Mouse (Mus musculus) CD4-positive, CD25-positive, alpha-beta regulatory T cell, adult 2 months (primary cell): ENCODE data around the gene Foxn3.
A peak's percentile ranks its signal among the peaks of the same experiment; 100 is the strongest.
"Not testable (repeated sequence)": the region's sequence is repeated elsewhere in the genome, so short reads cannot be mapped to it uniquely, and the experiment has no call there.

Experiments
- DNase-seq: peaks from one replicate; pipeline ENCODE4 v3.0.0-alpha.2; 2012; ENCODE audit warnings: low read depth, low spot score

Foxn3 gene

DNA sequence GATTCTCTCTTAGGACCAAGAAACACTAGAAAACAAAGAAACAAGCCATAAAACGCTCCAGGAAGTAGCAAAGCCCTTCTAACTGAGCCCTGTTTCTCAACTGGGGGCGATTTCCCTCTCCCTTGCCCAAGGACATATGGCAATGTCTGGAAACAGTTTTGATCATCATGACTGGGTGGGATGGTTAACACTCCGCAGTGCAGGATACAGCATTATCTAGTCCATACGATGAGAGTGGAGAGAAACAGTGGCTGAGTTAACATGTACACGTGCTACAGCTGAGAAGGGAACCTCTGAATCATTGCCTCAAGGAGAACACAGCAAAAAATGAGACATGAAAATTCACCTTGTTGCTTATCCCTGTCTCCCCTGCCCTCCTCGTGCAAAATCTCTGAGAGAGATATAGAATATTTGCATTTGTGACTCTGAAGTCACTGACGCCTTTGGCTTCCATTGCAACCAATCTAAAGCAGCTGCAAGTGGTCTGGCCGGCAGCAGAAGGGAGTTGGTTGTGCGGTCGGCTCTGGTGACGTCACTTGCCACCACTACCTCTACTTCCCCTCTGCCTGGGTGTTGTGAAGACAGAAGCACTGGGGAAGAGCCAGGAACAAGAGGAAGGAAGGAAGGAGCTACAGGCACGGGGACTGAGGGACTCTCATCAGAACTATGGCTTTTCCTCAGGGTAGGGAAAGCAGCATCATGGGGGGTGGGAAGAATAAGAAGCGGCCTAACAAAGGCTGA, 338.3 kb downstream of the Foxn3 start:
- DNase-seq, result peak; percentile 37

DNA sequence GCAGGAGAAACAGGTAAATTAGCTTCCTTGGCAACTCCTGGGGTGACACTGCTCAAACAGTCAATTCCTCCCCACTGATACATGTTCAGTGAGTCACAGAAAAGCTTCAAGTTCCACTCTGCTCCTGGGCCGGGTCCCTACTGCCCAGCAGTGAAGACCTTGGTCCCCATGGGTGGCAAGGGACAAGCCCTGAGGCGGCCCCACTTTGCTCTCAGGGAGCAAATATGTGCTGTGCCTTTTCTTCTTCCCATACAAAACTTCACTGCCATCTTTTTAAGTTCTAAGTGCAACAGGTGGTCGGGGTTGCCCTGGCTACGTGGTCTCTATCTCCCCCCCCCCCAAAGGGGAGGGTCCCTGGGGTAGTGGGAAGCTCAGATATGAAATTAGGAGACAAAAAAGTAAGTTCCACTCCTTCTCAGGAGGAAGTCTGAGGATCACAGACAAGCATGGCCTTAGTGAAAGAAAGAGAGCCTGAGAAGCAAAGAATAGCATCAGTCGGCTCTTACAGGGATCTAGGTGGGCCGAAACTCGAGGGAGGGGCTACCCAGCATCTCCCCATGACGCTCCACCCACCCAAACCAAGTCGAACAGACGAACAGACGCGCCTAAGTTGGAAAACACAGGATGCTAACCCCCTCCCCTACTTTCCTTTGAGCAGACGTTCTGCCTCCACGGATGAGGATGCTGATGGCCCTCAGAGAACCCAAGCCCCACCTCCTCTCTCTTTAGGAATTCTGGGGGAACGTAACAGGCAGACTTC, 342.1 kb downstream of the Foxn3 start:
- DNase-seq, result no peak

DNA sequence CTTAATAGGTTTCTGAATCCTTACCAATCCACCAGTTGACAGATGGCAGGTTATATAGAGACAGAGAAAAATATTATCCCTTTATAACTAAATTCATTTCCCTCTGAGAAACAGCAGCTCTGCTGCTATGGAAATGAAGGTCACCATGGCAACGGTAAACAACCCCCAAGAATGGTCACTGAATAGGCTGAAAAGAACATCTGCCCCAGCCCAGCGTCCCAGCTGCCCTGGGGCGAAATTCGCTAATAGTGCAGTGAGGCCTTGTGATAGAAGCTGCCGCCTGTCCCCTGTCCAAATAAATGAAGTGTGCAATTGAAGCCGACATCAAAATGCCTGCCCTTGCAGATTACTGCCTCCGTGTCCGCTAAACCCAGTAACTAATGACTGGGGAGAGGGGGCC, 343.0 kb downstream of the Foxn3 start:
- no peak for DNase-seq

DNA sequence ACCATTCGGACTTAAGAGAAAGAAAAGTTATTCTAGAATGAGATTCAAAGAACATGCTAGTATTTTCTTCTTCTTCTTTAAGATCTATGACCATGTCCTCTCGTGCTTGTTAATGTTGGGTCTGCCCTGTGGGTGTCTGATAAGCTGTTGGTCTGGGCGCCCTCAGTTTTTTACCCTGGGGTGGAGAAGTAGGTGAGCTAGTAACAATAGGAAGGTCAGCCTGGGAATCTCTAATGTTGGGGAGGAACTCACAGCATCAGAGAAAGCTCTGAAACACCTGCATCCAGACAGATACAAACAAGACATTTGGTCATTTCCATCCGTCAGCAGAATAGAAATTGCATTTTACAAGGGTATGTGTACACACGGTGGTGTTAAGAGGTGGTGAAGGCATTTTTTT, 343.6 kb downstream of the Foxn3 start:
- no peak for DNase-seq

DNA sequence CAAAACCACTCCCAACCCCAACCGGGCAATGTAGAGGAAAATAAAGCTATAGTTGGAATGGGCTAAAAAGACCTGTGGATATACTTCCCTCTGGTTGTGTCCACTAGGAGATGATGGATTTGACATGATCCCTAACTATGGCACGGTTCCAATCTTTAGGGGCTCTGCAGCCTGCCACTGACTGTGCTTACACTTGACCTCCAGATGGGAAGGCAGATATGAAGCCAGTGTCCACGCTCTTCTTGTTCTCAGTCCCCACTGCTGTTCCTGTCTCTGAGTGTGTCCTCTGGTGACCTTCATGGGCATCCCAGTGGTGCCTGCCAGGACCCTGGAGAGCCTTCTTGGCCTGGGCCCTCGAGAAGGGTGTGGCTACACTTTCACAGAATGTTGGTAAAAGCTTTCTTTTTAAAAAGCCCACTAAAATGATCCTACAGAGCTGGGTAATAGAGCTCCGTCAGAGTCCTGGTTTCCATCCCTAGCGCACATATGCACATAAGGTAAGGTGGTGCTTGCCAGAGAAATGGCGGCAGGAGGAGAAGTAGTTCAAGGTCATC, 346.2 kb downstream of the Foxn3 start:
- no peak for DNase-seq

DNA sequence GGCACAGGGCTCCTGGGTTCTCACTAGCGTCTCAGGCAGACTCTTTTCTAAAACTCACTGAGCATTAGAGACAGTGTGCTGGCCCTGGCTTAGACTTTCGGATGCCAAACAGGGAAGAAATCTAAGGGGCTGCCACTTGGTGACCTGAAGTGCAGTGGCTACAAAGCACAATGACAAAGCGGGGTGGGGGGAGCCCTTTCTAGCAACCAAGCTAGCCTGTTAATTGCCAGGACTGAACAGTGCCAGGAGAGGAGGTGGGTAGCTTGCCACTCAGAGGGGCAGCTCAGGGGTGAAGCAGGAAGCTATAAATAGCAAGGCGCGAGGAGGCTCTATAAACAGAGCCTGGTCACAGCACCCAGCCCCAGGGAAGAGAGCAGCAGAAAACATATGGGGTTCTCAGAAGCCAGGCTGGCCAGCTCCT, 347.0 kb downstream of the Foxn3 start:
- no peak for DNase-seq

DNA sequence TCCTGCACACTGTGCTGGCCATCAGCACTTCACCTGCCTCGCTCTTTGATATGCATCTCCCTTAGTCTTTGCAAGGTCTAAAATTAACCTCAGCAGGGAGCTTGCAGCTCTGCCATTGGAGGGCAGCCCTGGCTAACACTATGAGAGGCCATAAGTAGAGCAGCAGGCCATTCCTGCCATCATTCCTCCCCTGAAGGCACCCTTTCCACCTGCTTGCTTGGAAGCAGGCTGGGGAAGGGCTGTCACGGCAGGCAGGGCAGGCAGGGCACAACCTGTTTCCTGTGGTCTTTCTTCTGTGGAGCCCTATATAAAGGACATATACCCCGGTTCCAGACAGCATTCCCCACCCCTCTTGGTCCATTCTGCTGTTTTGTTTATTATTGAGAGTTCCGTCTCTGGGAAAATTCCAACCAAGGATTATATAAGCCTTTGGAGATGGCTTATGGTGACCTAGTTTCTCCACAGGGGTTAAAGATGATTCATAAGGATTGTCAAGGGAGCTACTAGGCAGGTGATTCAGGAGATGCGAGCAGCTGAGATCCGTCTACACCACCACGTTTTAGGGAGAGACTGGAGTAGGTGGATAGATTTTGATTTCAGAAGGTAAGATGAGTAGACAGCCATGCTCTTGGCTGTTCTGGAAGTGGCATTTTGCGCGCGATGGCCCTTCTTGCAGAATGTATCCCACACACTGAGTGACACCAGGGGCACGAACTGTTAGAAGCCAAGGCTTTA, 347.7 kb downstream of the Foxn3 start:
- no peak for DNase-seq

DNA sequence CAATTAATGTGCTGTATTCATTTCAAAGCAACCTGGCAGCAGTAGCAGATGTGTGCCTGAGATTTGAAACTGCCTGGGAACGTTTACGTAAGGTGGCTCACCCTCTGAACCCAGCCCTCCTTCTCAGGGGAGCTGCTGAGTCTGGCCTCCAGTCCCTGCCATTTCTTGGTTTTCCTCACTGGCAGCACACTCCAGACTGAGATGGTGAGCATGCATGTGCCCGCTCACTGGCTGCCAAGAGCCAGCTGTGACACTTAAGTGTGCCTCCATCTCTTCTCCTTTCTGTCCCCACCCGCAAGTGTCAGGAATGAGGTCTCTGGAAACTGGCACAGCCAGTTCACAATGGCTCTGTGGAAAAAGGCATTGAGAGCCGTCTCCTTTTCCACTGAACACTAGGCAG, 349.3 kb downstream of the Foxn3 start:
- no peak for DNase-seq

DNA sequence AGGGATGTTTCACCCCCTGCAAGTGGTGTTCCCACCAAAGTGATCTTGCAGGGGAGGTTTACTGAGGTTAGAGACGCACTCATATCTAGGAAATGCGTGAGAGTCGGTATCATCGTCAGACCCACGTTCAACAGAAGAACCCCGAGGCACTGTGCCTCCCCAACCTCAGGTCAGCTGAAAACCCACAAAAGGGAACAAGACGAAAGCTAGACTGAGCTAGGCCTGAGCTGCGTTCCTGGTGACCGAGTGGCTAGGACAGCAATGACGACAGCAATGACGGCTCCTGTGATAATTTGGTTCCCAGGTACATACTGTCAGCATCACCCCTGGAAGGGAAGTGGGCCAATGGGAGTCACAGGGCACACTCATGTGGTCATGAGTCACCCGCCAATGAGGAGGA, 350.2 kb downstream of the Foxn3 start:
- no peak for DNase-seq

DNA sequence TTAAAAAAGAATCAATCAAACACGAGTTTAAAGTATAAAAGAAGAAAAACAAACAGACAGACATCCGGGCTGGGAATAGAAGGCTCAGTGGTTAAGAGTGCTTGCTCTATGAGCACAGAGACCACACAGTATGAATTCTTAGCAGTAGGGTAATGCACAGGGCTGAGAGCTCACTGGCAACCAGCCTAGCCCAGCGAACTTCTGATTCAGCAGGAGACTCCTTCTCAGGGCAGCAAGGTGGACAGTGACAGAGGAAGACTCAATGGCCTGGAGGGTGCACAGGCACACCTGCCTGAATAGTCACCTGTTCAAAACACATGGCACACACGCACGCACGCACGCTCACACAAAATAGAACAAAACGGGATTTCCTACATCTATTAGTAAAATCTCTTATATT, 353.6 kb downstream of the Foxn3 start:
- DNase-seq, result no peak

DNA sequence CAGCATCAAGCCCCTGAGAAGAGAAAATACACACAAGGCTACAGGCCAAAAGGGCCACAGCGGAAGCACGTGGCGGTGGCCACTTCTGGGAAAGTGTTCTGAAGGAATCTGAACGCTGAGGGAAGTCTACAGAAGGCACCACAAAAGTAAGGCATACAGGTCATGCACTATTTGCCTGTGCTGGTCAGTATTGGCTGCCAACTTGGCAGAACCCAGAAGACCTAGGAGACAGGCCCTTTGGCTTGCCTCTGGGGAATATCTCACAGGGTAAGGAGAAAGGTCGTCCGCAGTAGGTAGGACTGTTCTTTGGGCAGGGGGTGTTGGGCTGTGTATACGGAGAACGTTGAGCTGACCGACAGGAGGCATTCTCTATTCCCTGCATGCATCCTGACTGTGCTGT, 355.1 kb downstream of the Foxn3 start:
- DNase-seq, result no peak

DNA sequence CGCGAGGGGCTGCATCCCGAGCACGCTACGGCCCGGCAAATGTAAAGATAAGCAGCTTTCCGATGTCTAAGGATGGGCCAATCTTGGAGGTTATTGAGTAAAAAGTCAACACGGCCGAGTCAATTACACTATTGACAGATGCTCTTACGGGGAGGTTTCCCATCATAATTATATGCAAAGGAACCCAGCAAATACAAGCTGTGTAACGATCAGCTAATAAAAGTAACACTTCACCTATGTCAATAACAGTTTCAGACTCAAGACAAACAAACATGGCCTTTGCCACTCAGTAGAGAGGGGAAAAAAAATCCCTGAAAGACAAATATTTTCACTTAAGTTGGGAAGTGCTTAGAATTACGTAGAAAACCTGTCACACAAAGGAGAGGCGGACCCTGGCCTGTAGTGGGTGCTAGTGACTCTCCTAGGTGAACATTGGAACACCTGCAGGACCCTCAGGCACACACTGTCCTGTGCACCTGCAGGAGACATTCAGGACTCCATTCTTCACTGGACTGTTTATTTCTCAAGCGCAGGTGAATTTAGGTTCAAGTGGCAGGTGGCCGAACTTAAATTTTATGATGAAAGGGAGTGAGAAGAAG, 356.3 kb downstream of the Foxn3 start:
- DNase-seq, result no peak

DNA sequence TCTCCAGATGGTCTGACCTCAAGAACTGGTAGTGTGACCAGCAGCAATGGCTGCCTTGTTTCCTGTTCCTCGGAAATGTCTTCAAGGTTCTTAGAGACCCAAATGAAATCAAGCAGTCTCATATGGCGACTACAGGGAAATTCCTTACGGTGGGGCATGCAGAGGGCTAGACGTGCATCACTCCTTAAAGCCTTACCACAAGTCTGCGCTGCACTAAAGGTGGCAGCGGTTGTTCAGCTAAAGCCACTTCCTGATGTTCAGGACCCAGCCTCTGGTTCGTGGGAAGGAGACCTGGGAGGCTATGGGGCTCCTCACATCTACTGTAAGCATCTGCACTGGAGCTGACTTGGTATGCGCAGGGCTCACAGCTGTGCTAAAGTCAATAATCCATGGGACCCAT, 357.6 kb downstream of the Foxn3 start:
- peak; percentile 41 for DNase-seq

DNA sequence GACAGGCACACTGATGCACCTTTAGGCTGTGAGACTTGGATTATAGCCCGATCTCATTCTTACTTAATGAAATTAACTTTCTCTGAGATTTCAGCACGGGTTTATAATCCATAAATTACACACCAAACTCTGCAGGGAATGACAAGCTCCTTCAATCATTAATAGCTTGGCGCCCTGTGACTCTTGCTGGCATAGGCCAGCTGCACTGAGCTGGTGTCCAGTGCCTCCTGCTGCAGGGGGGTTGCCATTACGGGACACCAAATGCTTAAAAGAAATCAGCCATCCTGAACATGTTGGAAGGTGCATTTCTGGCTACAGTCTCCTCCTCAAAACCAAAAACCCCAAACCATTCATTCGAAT, 364.3 kb downstream of the Foxn3 start:
- DNase-seq, result no peak

DNA sequence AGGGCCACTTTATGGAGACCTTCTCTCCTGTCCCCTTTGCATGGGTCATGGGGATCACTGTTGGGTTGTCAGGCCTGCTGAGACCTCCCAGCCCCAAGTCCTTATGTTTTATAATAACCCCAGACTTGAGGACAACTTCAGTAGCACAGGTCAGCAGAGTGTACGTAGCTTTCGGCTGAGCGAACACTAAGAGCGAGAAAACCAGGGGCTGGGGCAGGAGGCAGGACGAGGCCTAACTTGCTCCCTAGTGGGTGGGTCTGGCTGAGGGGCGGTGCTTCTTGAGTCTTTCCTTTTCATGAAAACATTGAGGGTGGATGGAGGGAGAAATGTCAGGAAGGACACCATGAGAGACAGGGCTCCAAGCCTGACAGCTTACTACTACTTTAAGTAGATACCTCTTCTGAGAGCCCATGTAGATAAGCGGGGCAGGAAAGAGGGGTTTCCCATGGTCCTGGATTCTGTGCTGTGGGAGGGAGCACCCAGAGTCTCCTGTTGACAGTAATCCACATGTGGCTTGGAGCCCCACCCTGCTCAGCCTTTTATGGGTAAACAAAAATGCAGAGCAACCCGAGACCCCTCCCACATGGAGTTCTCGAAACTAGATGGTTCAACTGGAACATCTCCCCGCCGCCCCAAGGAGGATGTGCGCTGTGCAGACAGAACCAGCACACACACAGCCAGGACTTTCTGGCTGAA, 364.8 kb downstream of the Foxn3 start:
- DNase-seq, result no peak

DNA sequence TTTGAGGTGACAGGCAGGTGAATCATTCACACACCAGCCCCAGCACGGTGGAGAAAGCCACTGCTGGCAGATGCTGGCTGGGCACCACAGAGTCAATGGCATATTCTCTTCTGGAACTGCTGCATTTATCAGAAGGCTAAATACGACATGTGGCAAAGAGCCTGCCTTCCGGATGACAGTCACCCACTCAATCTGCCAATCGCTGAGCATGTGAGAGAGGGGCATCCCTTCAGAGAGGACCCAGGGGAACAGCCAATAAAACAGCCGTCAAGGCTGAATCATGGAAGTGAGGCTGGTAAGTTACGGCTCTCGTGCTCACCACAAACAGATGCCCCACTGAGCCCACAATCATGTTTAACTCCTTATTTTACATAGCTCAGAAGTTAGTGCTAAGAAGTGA, 366.4 kb downstream of the Foxn3 start:
- DNase-seq, result no peak

DNA sequence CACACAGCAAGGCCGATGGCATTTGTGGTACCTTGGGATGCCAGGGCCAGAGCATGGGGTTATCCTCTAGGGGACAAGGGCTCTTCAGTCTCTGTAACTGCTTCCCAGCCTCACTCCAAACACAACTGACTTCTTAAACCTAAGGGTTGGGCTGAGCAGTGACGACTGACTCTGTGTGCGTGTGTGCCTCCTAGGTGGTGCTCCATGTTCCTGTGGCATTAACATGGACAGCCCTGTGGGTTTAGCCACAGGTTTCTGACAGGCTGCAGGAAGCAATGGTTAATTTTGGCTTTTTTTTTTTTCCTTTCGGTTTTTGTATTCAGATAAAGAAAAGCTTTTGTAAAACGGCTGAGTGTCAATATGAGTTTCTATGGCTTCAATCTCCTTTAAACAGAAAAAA, 367.7 kb downstream of the Foxn3 start:
- no peak for DNase-seq

DNA sequence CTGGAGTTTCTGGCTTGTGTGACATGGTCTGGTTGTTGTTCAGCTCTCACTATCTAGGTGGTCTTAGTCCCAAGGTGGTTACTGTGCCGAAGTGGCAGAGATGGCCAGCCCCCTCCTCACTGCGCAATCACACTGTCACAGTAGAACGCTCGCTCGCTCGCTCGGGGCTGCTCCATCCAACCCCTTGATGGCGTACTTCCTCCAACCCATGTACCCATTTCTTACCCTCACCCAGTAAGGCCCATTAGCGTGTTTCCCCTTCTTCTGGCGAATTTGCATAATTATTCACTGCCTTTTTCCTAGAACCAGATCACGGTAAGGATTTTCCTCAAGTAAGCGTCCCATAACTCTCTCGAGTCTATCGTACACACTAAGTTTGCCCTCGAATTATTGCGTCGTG, 369.3 kb downstream of the Foxn3 start:
- DNase-seq, result not testable (repeated sequence)

DNA sequence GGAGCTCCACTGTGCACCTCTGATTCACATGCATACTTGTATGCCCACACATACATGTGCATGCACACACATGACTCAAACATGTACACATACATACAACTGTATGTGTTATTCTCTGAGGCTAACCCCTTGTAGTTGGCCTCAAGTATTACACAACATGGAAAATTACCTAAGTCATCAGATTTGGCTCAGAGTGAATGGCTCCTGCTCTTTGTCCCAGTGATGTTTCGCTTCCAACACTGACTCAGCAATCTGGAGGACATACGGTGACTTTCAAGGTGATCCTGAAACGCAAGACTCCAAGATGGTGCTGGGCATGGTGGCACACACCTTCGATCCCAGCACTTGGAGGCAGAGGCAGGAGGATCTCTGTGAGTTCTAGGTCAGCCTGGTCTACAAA, 375.7 kb downstream of the Foxn3 start:
- no peak for DNase-seq

DNA sequence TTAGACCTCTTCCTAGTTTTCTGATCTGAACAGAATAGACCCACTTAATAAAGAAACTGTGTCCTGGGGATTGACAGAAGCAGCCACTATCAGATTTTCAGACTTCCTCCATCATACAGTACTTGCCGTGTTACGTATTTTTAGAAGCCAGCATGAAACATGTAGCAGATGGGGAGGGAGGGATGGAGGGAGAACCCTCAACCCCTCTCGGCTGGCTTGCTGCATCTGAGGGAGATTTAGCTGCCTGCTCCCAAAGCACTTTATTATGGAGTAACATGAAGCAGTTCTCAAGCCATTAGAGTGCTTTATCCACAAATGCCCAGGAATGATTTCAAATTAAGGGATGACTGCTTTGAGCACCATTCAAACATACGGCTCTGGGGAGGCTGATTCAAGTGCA, 377.1 kb downstream of the Foxn3 start:
- DNase-seq, result no peak

DNA sequence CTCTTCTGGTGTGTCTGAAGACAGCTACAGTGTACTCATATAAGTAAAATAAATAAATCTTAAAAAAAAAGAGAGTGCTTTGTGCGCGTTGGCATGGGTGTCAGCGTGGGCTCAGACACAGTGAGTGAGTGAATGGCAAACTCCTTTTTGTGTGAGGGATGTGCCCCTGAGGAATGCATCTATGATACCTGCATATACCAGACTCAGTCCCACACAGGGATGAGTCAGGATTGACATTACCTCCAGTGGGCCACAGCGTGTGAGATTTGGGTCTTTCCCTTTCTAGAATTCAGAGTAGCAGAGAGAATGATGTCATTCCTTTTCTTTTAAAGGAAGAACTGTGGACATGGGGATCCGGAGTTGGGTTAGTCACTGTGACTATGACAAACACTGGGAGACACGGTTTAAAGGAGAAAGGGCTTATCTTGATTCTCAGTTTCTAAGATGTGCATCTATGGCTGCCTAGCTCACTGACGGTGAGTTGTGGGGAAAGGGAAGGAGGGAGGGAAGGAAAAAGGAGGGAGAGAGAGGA, 380.1 kb downstream of the Foxn3 start:
- no peak for DNase-seq
